Comparison of ENCODE assay signal across 10 mouse cellular contexts in the genomic region with DNA sequence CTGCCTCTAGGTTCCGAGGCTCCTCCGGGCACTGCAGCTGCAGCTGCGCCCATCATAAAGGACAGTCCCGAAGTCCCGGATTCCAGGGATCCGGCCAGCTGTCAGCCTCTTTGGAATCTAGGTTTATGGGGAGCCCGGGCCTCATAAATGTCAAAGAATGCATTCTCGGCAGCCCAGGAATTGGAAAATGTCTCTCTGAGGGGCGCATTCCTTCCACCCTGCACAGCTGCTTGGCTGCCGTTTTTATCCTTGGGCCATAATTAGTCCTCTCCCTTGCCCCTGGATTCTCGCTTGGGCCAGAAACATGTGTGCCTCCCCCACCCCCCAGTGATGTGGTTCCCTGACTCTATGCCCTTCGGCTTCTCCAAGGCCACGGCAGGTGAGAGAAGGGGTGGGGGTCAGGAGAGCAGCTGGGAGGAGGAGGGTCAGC.
DNase-seq lines count a peak whose midpoint lies in the region; ATAC-seq and TF ChIP-seq lines count a peak whose summit lies in the region.
"Had no signal": no experiment of that assay in that cellular context is flagged by ENCODE, and none has a peak within 500 bp of the region (broad histone marks: within the 10 kb centered on the region; RNA-seq: fewer than 3 reads in every experiment).

No protein-coding gene starts in this region.

- DNase-seq in intestine, embryonic 14.5 days (ENCODE audit: low spot score): no peak
- DNase-seq in embryo, embryonic 11.5 days (ENCODE audit: low read depth, low spot score): peak; percentile 39
- DNase-seq in limb, embryonic 11.5 days (ENCODE audit: low spot score): peak; percentile 72
- DNase-seq in thymus, postnatal 10 days (ENCODE audit: low spot score in 2 of 2): no peak
- no peak for DNase-seq in liver, postnatal 0 days
- DNase-seq: heart, adult 11 months had no signal

- H3K4me3 ChIP-seq in intestine, embryonic 14.5 days (ENCODE audit: low read depth, low read length): no peak overlapping the region
- H3K4me3 ChIP-seq in intestine, embryonic 16.5 days (ENCODE audit: low read length): no peak overlapping the region
- H3K4me3 ChIP-seq in embryonic facial prominence, embryonic 13.5 days: no peak overlapping the region
- H3K4me3 ChIP-seq in limb, embryonic 11.5 days (ENCODE audit: low read depth, low read length): no peak overlapping the region
- H3K4me3 ChIP-seq in liver, postnatal 0 days (ENCODE audit: low read depth, low read length): no peak overlapping the region

- no peak for TF ChIP-seq CTCF in liver, postnatal 0 days (IDR thresholded peaks at IDR 0.05; ENCODE audit: low read depth)

- no peak for TF ChIP-seq EP300 in liver, postnatal 0 days (IDR thresholded peaks at IDR 0.05; ENCODE audit: low read depth)

- whole genome bisulfite sequencing in intestine, embryonic 14.5 days: 24% methylated on average over 13 of the region's 13 CpGs
- 30% methylated on average over 13 of the region's 13 CpGs for WGBS in intestine, embryonic 16.5 days
- WGBS in embryonic facial prominence, embryonic 13.5 days: 20% methylated on average over 13 of the region's 13 CpGs
- 16% methylated on average over 13 of the region's 13 CpGs for WGBS in limb, embryonic 11.5 days
- WGBS in liver, postnatal 0 days (ENCODE audit: insufficient replicate concordance): 69% methylated on average over 13 of the region's 13 CpGs

- 0 out of 2 replicates have a peak, but pooled peaks have one; percentile 10 for ATAC-seq in intestine, embryonic 14.5 days (replicated peaks; ENCODE audit: low FRiP score, low TSS enrichment, low read depth)
- ATAC-seq in intestine, embryonic 16.5 days: no peak
- no peak for ATAC-seq in embryonic facial prominence, embryonic 13.5 days (ENCODE audit: insufficient number of reproducible peaks, insufficient read depth, low FRiP score, low TSS enrichment, low read depth)
- ATAC-seq in limb, embryonic 11.5 days (ENCODE audit: insufficient number of reproducible peaks, low FRiP score, low TSS enrichment, low read depth): peak; percentile 59; the same call in 1 of the 2 replicates
- no peak for ATAC-seq in liver, postnatal 0 days
- ATAC-seq: intestine, postnatal 0 days had no signal

- no peak overlapping the region for H3K27ac ChIP-seq in intestine, embryonic 14.5 days (ENCODE audit: low read depth)
- no peak overlapping the region for H3K27ac ChIP-seq in intestine, embryonic 16.5 days (ENCODE audit: low read length)
- H3K27ac ChIP-seq in embryonic facial prominence, embryonic 13.5 days: peak overlapping the region; percentile 11; the same call in 1 of the 2 replicates
- no peak overlapping the region for H3K27ac ChIP-seq in limb, embryonic 11.5 days (replicated peaks; ENCODE audit: low read depth, low read length)
- H3K27ac ChIP-seq in liver, postnatal 0 days (ENCODE audit: low read depth): no peak overlapping the region
- H3K27ac ChIP-seq: macrophage had no signal

- no peaks in the 10 kb centered on the region for H3K27me3 ChIP-seq in intestine, embryonic 14.5 days (replicated peaks; ENCODE audit: control insufficient read depth, insufficient read depth, low read length)
- peaks cover 5% of the 10 kb centered on the region; the same call in 1 of the 2 replicates for H3K27me3 ChIP-seq in intestine, embryonic 16.5 days (replicated peaks; ENCODE audit: control insufficient read depth, insufficient read depth, low read length)
- peaks cover 10% of the 10 kb centered on the region; the same call in 1 of the 2 replicates for H3K27me3 ChIP-seq in embryonic facial prominence, embryonic 13.5 days
- no peaks in the 10 kb centered on the region for H3K27me3 ChIP-seq in limb, embryonic 11.5 days (ENCODE audit: control insufficient read depth, insufficient read depth, low read length)
- H3K27me3 ChIP-seq in liver, postnatal 0 days (ENCODE audit: insufficient read depth, low read length): no peaks in the 10 kb centered on the region

- no peak overlapping the region for H3K9ac ChIP-seq in intestine, embryonic 14.5 days (ENCODE audit: low read length)
- no peak overlapping the region for H3K9ac ChIP-seq in intestine, embryonic 16.5 days (ENCODE audit: low read depth, low read length)
- H3K9ac ChIP-seq in embryonic facial prominence, embryonic 13.5 days: no peak overlapping the region
- H3K9ac ChIP-seq in limb, embryonic 11.5 days (ENCODE audit: low read length): no peak overlapping the region
- no peak overlapping the region for H3K9ac ChIP-seq in liver, postnatal 0 days (replicated peaks)

- no peaks in the 10 kb centered on the region for H3K9me3 ChIP-seq in intestine, embryonic 14.5 days (ENCODE audit: control insufficient read depth, low read length)
- H3K9me3 ChIP-seq in intestine, embryonic 16.5 days (ENCODE audit: control insufficient read depth, low read length): no peaks in the 10 kb centered on the region
- H3K9me3 ChIP-seq in embryonic facial prominence, embryonic 13.5 days: no peaks in the 10 kb centered on the region
- no peaks in the 10 kb centered on the region for H3K9me3 ChIP-seq in limb, embryonic 11.5 days (ENCODE audit: control insufficient read depth, low read length)
- H3K9me3 ChIP-seq in liver, postnatal 0 days (ENCODE audit: low read length): no peaks in the 10 kb centered on the region

- no peaks in the 10 kb centered on the region for H3K36me3 ChIP-seq in intestine, embryonic 14.5 days (ENCODE audit: control insufficient read depth, insufficient read depth, low read length)
- no peaks in the 10 kb centered on the region for H3K36me3 ChIP-seq in intestine, embryonic 16.5 days (ENCODE audit: control insufficient read depth, insufficient read depth, low read length)
- H3K36me3 ChIP-seq in embryonic facial prominence, embryonic 13.5 days: no peaks in the 10 kb centered on the region
- no peaks in the 10 kb centered on the region for H3K36me3 ChIP-seq in limb, embryonic 11.5 days (ENCODE audit: control insufficient read depth, insufficient read depth, low read length)
- no peaks in the 10 kb centered on the region for H3K36me3 ChIP-seq in liver, postnatal 0 days (replicated peaks; ENCODE audit: insufficient read depth, low read length)

- no peak overlapping the region for H3K4me2 ChIP-seq in intestine, embryonic 14.5 days (ENCODE audit: low read length)
- H3K4me2 ChIP-seq in intestine, embryonic 16.5 days (ENCODE audit: low read depth, low read length): no peak overlapping the region
- H3K4me2 ChIP-seq in embryonic facial prominence, embryonic 13.5 days: peak overlapping the region; percentile 12
- peak overlapping the region; percentile 1; the same call in 1 of the 2 replicates for H3K4me2 ChIP-seq in limb, embryonic 11.5 days (ENCODE audit: low read depth, severe bottlenecking)
- no peak overlapping the region for H3K4me2 ChIP-seq in liver, postnatal 0 days (ENCODE audit: low read depth, low read length)

- peaks cover 15% of the 10 kb centered on the region for H3K4me1 ChIP-seq in intestine, embryonic 14.5 days (replicated peaks; ENCODE audit: control insufficient read depth, insufficient read depth, low read length)
- 0 out of 2 replicates have a peak, but pooled peaks cover 3% of the 10 kb centered on the region for H3K4me1 ChIP-seq in intestine, embryonic 16.5 days (ENCODE audit: control insufficient read depth, insufficient read depth, low read length)
- peaks cover 45% of the 10 kb centered on the region for H3K4me1 ChIP-seq in embryonic facial prominence, embryonic 13.5 days
- peaks cover 47% of the 10 kb centered on the region for H3K4me1 ChIP-seq in limb, embryonic 11.5 days (ENCODE audit: control insufficient read depth, insufficient read depth, low read length)
- no peaks in the 10 kb centered on the region for H3K4me1 ChIP-seq in liver, postnatal 0 days (ENCODE audit: insufficient read depth)

Comparison
In these comparisons a context has a peak if more than half of its experiments do, and no peak if none do; other contexts are left out.
1. ATAC-seq: peak in intestine, embryonic 14.5 days (single experiment) and limb, embryonic 11.5 days (single experiment); none in intestine, embryonic 16.5 days (single experiment), embryonic facial prominence, embryonic 13.5 days (single experiment) and liver, postnatal 0 days (single experiment).
2. DNase-seq: peak in embryo, embryonic 11.5 days (single experiment) and limb, embryonic 11.5 days (single experiment); none in intestine, embryonic 14.5 days (single experiment), thymus, postnatal 10 days (0 of 2) and liver, postnatal 0 days (single experiment).
3. H3K4me2 ChIP-seq: peak in embryonic facial prominence, embryonic 13.5 days (single experiment) and limb, embryonic 11.5 days (single experiment); none in intestine, embryonic 14.5 days (single experiment), intestine, embryonic 16.5 days (single experiment) and liver, postnatal 0 days (single experiment).